7 mouse cellular contexts compared by ENCODE assay signal in genomic region chr7:100285383-100285782, GRCm38 (mm10). TPM values are rescaled to one million over a fixed set of nuclear protein-coding genes. Genes with fewer than 3 reads are reported as not detected.
DNase-seq lines count a peak whose midpoint lies in the region; ATAC-seq and TF ChIP-seq lines count a peak whose summit lies in the region.

TSS of gene P4ha3 (plus strand) at chr7:100285520.

- peaks cover 24% of the 10 kb centered on the region for H3K4me1 ChIP-seq in megakaryocyte, embryonic 14.5 days
- H3K4me1 ChIP-seq in hindbrain, embryonic 10.5 days (replicated peaks) = peaks cover 40% of the 10 kb centered on the region
- peaks cover 24% of the 10 kb centered on the region for H3K4me1 ChIP-seq in lung, embryonic 14.5 days (ENCODE audit: insufficient read depth)
- no peaks in the 10 kb centered on the region; the same call in none of the 2 replicates for H3K4me1 ChIP-seq in small intestine, adult 2 months (ENCODE audit: control insufficient read depth, insufficient read depth, insufficient read length, low read length)

- H3K4me3 ChIP-seq in megakaryocyte, embryonic 14.5 days (replicated peaks) = peak within 1 kb of the TSS; percentile 85
- peak within 1 kb of the TSS; percentile 68 for H3K4me3 ChIP-seq in hindbrain, embryonic 10.5 days
- H3K4me3 ChIP-seq in lung, embryonic 14.5 days (ENCODE audit: low read depth, low read length) = peak within 1 kb of the TSS; percentile 51
- peak within 1 kb of the TSS; percentile 46 for H3K4me3 ChIP-seq in small intestine, adult 2 months (ENCODE audit: low read depth, low read length)

- ATAC-seq in megakaryocyte, adult 5-6 weeks (ENCODE audit: poor library complexity, severe bottlenecking) = no peak
- peak; percentile 21; the same call in 1 of the 2 replicates for ATAC-seq in lung, embryonic 14.5 days (ENCODE audit: insufficient read depth)

- peak; percentile 45 for TF ChIP-seq CTCF in lung, embryonic 14.5 days (IDR thresholded peaks at IDR 0.05; ENCODE audit: low read depth)
- 0 out of 2 replicates have a peak, but pooled peaks have one; percentile 7 for TF ChIP-seq CTCF in small intestine, adult 2 months (IDR thresholded peaks at IDR 0.05; ENCODE audit: extremely low read depth, insufficient read length, insufficient replicate concordance, low read depth, low read length)

- WGBS in hindbrain, embryonic 10.5 days = under 1% methylated on average over 53 of the region's 53 CpGs
- WGBS in lung, embryonic 14.5 days = under 1% methylated on average over 37 of the region's 53 CpGs
- 1% methylated on average over 53 of the region's 53 CpGs for WGBS in small intestine, adult 2 months

- DNase-seq in embryo, embryonic 9.5 days (ENCODE audit: extremely low spot score) = peak; percentile 42
- peak; percentile 40 for DNase-seq in hindbrain, embryonic 10.5 days (ENCODE audit: low spot score)
- DNase-seq in lung, embryonic 14.5 days = peak; percentile 60
- no peak for DNase-seq in adrenal gland, adult 2 months

- H3K27ac ChIP-seq in hindbrain, embryonic 10.5 days = peak within 1 kb of the TSS; percentile 85
- peak within 1 kb of the TSS; percentile 96 for H3K27ac ChIP-seq in lung, embryonic 14.5 days (ENCODE audit: low read depth)
- H3K27ac ChIP-seq in small intestine, adult 2 months (ENCODE audit: insufficient read depth, low read depth, low read length) = no peak within 1 kb of the TSS

- peak within 1 kb of the TSS; percentile 63 for H3K9ac ChIP-seq in lung, embryonic 14.5 days

- H3K27me3 ChIP-seq in megakaryocyte, embryonic 14.5 days (replicated peaks) = peaks cover 81% of the 10 kb centered on the region
- H3K27me3 ChIP-seq in hindbrain, embryonic 10.5 days (ENCODE audit: insufficient read depth, poor library complexity, severe bottlenecking) = peaks cover 55% of the 10 kb centered on the region
- H3K27me3 ChIP-seq in lung, embryonic 14.5 days (ENCODE audit: insufficient read depth, low read length) = no peaks in the 10 kb centered on the region
- peaks cover 17% of the 10 kb centered on the region for H3K27me3 ChIP-seq in small intestine, adult 2 months (ENCODE audit: control insufficient read depth, insufficient read depth, low read length)

- TF ChIP-seq POLR2A in small intestine, adult 2 months (IDR thresholded peaks at IDR 0.05; ENCODE audit: low read depth, low read length) = no peak

- peak within 1 kb of the TSS; percentile 74 for H3K4me2 ChIP-seq in lung, embryonic 14.5 days

- no peaks in the 10 kb centered on the region for H3K36me3 ChIP-seq in megakaryocyte, embryonic 14.5 days (replicated peaks; ENCODE audit: low read length)
- H3K36me3 ChIP-seq in hindbrain, embryonic 10.5 days = no peaks in the 10 kb centered on the region
- H3K36me3 ChIP-seq in lung, embryonic 14.5 days (ENCODE audit: insufficient read depth) = no peaks in the 10 kb centered on the region
- H3K36me3 ChIP-seq in small intestine, adult 2 months (ENCODE audit: control insufficient read depth, insufficient read depth, low read length) = no peaks in the 10 kb centered on the region

- H3K9me3 ChIP-seq in megakaryocyte, embryonic 14.5 days = peaks cover 10% of the 10 kb centered on the region
- no peaks in the 10 kb centered on the region for H3K9me3 ChIP-seq in hindbrain, embryonic 10.5 days
- H3K9me3 ChIP-seq in lung, embryonic 14.5 days (ENCODE audit: low read depth, low read length) = no peaks in the 10 kb centered on the region

RNA-seq across cellular contexts. Expression of gene P4ha3, which starts in this region (rescaled TPM):
- polyA plus RNA-seq in megakaryocyte, embryonic 14.5 days (2012; ENCODE audit: insufficient read depth, low replicate concordance) = 0.22 TPM in 1 of 2 replicates, not detected in the other
- total RNA-seq in megakaryocyte, adult 5-6 weeks (2015) = not detected in 2 replicates
- total RNA-seq in megakaryocyte, adult 5-6 weeks (2017) = not detected in 2 replicates
- 1.0 and 3.5 TPM in 2 replicates for polyA plus RNA-seq in hindbrain, embryonic 10.5 days (2016; fragmentation: Nextera tagmentation; extraction: Ambion mirVana)
- 21.2 and 22.0 TPM in 2 replicates for polyA plus RNA-seq in lung, embryonic 14.5 days (2014; fragmentation: Nextera tagmentation; extraction: Ambion mirVana)
- 0.41 and 0.47 TPM in 2 replicates for polyA plus RNA-seq in small intestine, adult 2 months (2012; rRNA removed)
- total RNA-seq in adrenal gland, adult 2 months (2021) = under 1 TPM; 0.23 to 0.79 TPM
- 0.26 and 0.52 TPM in 2 replicates for polyA plus RNA-seq in adrenal gland, adult 2 months (2012; rRNA removed)
